Mouse (Mus musculus) liver, embryonic 14 days (tissue): ENCODE results near the gene Mier1. TPM values are rescaled to one million over a fixed set of nuclear protein-coding genes. Genes with fewer than 3 reads are reported as not detected.

ENCODE experiments used
- polyA plus RNA-seq: library from polyadenylated mRNA; depleted of rRNA; stranded (reverse); fragments of >200 nt; gene quantifications from 2 replicates; pipeline ENCODE4 v1.2.3, GENCODE M21; 2012; rRNA removed

Mier1 gene
- polyA plus RNA-seq: 16.6 and 18.1 TPM in 2 replicates

GRCm38 (mm10) chr4:103114184-103115111 is at the start of gene Mier1, which contains the start of gene Wdr78:
Gene Mier1, plus strand, starts transcription at chr4:103114390.
Gene Wdr78, minus strand, starts transcription at chr4:103114555.

Other genes with a start within 250 kb of the Mier1 start
- gene Tctex1d1, start 135.8 kb upstream of the Mier1 start, polyA plus RNA-seq: 0.08 and 0.09 TPM in 2 replicates
- gene Insl5, start 87.5 kb upstream of the Mier1 start, polyA plus RNA-seq: 0.06 TPM in 1 of 2 replicates, not detected in the other
- 0.65 and 0.76 TPM in 2 replicates for gene Wdr78, start 165 bp downstream of the Mier1 start, polyA plus RNA-seq
- gene Slc35d1, start 100.8 kb downstream of the Mier1 start, polyA plus RNA-seq: 5.1 and 6.5 TPM in 2 replicates
- gene 4921539E11Rik, start 176.5 kb downstream of the Mier1 start, polyA plus RNA-seq: not detected in 2 replicates
- gene Oma1, start 199.4 kb downstream of the Mier1 start, polyA plus RNA-seq: 6.5 and 7.3 TPM in 2 replicates